Mouse (Mus musculus) retina, embryonic 14.5 days (tissue): ENCODE results near the gene Opn1sw.
"Not testable (repeated sequence)": the region's sequence is repeated elsewhere in the genome, so short reads cannot be mapped to it uniquely, and the experiment has no call there.

Experiments used
- DNase-seq: peaks from one replicate; pipeline ENCODE4 v3.0.0-alpha.2; 2015; ENCODE audit warnings: low spot score

Gene Opn1sw

DNA sequence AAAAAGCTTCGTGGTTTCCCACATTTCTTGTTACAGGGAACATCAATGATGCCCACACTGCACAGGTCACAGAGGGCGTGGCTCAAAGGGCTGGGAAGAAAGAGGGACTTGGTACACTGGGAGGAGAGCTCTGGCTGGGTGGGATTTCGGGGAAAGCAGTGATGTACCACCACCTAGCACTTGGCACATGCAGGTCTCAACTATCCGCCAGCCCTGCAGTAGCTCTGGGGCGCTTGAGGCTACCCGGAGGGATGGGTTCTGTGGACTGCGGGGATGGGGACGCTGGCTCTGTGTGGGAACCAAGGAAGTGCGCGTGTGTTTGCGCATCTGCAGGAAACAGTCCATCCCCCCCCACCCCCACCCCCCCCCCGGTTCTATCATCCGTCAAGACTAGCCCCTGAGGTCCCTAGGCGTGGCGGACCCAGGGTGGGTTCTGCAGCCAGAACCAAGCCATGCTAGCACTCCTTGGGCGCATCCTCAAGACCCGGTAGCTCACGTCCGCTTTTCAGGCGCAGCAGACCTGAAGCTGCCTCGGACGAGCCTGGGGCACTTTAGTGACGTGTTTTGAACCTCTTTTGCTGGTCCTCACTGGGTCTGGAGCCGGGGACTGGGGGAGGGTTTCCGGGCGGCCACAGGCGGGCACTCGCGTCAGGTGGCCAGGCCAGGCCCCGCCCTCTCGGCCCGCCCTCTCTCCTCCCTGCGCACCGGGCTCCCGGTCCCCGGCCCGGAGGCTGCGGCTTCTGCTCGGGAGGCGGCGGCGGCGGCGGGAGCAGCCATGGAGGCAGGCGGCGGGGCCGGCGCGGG lies 7.8 kb upstream of the Opn1sw start, which contains the start of gene Ccdc136:
TSS of gene Ccdc136 (plus strand) at position 400 of the 804 bp plus-strand sequence.
- DNase-seq = peak; percentile 77

DNA sequence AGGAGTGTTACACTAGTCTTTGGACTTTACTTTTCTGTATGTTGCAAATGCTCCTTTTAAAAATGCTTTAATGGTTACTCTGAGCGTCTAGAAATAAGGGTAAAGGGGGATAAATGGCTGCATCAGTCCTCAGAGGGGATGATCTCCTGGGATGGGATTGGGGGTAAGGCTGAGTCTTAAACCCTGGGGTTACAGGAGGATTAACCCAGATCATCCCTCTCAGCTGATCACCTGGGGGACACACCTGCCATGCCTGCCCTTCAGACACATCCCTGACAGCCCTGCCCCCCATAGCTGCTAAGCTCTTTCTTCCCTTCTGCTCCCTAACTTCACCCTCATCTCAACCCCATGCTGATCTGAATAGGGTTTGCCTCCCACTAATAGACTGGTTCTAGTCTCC lies 6.0 kb upstream of the Opn1sw start:
- no peak for DNase-seq

DNA sequence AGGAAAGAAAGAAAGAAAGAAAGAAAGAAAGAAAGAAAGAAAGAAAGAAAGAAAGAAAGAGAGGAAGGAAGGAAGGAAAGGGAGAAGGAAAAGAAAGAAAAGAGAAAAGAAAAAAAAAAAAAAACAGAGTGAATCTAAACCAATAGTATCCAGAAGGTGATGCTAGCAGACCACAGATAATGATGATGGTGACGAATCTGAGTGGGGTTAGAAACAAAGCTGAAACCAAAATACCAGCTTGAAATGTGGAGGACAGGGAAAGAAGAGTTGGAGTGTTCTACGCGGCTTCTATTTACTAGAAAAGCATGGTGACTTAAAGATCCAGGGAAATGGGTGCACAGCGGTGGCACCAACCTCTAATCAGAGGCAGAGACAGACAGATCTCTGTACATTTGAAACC lies 3.5 kb upstream of the Opn1sw start:
- DNase-seq = no peak

DNA sequence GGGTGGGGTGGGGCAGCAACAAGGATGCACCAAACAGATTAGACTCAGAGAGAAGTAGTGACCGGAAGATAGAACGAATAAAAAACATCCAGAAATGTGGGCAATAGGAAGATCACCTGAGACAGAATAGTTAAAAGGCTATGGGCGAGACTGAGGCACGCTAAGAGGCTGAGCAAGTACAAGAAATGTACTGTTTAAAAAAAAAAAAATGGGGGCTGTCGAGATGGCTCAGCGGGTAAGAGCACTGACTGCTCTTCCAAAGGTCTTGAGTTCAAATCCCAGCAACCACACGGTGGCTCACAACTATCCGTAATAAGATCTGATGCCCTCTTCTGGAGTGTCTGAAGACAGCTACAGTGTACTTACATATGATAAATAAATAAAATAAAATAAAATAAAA lies 3.0 kb upstream of the Opn1sw start:
- DNase-seq = not testable (repeated sequence)

DNA sequence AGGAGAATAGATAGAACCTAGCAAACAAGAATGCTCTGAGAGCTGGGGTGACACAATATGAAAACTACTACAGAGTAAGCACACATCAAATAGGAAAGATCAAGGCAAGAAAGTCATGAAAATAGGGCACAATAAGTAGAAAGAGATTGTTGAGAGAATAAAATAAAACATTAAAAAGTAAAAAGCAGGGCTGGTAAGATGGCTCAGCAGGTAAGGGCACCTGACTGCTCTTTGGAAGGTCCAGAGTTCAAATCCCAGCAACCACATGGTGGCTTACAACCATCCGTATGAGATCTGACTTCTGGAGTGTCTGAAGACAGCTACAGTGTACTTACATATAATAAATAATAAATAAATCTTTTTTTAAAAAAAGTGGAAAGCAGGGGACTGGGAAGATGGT lies 2.2 kb upstream of the Opn1sw start:
- not testable (repeated sequence) for DNase-seq

DNA sequence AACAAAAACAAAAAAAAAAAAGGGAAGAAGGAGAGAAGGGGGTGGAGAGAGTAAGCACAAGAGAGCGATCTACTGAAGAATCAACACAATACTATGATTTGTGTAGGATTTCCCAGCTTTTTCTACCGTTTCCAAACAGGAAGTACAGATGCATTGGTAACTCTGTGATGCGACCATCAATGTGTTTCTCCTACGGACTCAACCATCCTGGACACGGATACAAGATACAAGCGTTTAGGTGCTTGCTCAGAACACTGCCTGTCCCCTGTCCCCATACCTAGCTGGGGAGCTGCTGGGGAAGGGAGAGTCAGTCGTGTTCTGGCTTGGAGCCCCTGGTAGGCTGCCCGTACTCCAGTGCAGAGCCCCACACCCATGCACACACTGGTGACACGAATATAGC lies 1.2 kb upstream of the Opn1sw start:
- no peak for DNase-seq

DNA sequence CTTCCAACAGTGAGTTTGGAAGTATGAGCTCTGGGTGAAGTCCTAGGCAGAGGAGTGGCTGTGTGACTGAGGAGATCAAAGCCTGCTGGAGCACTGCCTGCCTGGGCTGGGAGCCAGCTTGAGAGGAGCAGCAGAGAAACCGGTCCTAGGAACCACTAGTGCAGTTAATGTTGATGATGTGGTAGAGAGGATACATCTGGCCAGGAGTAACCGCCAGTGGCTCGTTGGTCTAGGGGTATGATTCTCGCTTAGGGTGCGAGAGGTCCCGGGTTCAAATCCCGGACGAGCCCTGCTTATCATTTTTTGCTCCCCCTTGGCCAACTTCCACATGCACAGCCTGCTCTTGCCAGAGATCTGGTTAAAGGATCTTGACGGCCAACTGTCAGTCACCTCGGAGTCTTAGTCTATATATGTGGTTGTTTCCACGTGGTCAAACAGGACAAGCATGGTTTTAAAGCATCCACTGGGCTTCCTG lies 375 bp upstream of the Opn1sw start:
- no peak for DNase-seq

DNA sequence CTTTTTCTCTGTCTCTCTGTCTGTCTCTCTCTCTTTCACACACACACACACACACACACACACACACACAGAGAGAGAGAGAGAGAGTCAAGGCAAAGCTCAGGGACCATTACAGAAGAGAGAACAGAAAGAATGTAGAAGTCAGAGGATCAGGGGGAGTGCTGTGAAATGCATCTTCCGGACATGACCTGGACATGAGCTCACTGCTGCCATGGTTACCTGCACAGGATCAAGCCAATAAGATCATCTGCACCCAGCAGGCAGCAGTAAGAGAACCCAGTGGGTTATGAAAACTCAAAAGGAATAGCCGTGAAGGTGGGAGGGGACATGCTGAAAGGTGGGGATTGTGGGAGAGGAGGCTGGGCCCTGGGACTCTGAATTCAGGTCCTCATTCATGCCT lies 5.8 kb downstream of the Opn1sw start:
- DNase-seq = no peak

DNA sequence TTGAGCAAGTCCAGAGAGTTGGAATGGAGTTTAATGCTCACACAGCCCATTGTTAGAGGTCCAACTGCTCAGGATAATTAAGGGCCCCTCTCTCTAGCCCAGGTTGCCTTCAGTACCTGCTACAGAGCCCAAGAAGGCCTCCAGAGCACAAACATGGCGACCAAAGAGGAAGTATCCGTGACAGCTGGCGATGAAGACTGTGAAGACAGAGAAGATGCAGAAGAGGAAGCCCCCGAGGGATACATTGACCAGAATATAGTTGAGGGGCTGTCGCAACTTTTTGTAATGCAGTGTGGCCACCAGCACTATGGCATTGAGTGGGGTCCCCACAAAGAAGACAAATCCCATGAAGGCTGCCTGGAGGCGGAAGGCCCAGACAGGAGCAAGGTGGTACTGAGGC lies 8.3 kb downstream of the Opn1sw start:
- no peak for DNase-seq

DNA sequence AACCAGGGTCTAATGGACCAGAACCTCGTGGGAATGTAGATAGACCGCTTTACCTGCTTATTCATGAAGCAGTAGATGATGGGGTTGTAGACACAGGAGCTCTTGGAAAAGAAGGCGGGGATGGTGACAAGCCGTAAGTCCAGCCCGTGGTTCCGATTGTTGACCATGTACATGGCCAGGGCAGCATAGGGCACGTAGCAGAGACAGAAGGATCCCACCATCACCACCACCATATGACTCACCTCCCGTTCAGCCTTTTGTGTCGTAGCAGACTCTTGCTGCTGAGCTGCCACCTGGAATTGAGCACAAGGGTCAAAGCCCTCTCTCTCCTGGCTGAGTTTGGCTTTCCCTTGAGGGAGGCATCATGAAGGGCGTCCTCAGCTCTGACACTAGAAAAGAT lies 9.6 kb downstream of the Opn1sw start:
- DNase-seq = no peak

DNA sequence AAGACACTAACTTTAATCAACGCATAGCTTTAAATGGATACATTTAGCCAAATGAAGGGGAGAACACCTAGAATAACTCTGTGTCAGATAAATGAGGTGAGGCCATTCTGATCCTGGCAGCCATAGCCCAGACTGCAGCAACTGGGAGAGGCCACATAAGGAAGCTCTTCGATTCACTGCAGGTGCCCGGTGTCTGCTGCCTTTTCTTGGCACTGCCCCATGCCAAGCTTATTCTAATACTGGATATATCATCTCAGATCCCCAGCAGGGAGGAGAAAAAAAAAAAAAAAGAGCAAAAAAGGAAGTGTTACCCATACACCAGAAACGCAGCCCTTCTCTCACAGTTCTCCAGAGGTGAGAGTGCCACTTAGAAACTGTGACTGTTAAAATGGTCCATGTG lies 10.9 kb downstream of the Opn1sw start:
- DNase-seq = no peak

DNA sequence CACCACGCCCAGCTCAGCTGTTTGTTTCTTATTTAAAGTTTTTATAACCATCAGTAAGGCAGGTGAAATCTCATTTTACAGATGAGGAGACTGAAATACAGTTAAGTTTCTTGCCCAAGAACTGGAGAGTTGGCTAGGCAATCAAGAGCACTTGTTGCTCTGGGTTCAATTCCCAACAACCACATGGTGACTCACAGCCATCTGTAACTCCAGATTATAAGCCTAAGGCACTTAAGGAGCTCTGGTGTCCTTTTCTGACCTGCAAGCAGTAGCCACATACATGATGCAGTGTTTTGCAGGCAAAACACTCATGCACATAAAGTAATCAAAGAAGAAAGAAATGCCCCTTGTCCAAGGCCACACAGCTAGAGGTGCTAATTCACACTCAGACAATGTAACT lies 23.0 kb downstream of the Opn1sw start:
- DNase-seq = no peak

DNA sequence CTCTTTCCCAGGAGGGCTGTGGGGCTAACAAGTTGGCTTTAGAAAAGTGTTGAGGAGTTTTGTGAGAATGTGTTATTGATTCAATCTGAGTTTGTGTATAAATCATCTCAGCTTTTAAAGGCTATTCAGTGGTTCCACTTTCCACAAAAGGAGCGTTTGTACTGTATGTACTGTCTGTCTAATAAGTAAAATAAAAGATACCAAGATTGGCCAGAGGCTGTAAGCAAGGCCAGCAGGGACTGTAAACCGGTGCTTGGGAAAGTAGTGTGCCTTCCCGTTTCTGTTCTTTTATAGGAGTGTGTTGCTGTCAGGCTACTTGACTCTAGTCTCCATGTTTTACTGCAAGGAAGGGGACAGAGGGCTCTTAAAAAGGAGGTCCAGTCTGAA lies 25.1 kb downstream of the Opn1sw start:
- no peak for DNase-seq

DNA sequence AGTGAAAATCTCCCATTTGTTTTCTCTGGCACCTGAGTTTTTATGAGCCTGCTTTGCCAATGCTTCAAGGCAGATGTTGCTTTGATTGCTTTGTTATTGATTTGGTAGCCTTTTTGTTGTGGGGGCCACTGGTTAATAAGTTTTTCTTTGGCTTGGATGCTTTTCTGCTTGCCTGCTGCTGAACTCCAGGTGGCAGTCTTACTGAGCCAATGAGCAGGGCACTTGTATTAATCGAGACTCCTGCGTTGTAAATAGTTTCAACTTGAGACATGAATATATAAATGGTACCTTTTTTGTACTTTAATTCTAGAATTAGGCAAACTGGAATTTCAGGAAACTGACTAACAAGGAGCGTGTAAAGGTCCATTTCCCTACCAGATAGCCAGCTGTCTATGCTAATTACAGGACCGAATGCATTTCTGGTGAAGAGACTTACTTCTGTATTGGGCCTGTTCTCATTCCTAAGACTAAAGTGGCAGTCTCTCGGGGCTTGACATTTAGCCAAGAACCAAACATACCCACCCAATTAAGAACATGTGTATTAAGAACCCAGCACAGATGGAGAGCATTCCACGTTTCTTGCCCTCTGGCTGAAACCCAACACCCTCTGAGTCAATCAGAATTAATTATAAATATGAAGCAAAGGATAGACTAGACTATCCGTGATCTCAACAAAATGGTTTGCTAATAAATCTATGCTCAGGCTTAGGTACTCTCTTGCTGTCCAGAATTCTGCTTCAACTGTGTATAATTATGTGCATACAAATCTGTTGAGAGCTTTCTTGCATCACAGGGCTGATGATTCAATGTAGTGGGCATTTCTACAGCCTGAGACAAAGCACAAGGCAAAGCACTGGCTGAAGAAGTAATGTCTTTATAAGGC lies 25.8 kb downstream of the Opn1sw start:
- DNase-seq = no peak

DNA sequence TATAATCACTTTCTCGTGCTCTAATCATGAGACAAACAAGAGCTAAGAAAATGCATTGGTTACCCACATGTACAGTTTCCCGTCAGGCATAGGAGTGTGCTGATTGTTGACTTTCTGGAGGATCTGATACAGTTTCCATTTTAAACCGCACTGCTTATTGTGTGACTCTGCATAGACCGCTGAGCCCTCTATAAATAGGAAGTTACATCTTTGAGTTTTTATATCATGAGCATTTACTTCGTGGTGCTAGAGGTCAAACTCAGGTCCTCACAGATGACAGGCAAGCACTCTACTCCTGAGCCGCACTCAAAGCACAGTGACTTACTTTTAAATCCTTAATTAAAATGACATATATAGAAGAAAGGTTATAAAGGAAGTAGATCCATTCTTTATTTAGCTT lies 28.1 kb downstream of the Opn1sw start:
- no peak for DNase-seq

DNA sequence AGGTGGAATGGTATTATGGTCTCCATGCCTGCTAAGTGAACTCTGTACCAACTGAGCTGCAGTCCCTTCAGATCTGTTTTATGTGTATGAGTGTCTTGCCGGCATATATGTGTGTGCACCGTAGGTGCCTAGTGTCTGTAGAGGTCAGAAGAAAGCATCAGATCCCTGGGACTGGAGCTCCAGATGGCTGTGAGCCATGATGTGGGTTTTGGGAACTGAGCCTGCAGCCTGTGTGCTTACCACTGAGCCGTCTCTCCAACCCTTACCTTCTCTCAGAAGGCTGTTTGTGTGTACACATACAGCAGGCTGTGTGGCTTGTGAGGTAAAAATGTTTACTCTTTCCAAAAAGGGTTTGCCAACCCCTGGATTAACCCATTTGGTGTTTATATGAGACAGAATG lies 28.9 kb downstream of the Opn1sw start:
- DNase-seq = no peak

DNA sequence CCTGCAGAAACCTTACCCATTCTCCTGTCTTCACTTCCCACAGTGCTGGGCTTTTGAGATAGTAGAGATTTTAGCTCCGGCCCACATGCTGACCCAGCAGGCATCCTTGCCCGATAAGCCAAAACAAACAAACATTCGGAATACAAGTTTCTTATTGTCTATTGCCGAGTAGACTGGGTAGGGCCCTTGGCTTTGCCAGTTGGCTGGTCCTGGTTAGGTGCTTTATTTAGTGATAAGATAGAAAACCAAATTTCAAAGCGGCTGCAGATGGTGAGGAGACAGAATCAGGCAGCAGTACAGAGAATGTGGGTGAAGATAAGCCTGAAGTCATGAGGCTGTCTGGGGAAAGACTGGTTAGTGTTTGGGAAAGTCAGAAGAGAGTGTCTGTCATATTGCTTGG lies 35.5 kb downstream of the Opn1sw start:
- no peak for DNase-seq

DNA sequence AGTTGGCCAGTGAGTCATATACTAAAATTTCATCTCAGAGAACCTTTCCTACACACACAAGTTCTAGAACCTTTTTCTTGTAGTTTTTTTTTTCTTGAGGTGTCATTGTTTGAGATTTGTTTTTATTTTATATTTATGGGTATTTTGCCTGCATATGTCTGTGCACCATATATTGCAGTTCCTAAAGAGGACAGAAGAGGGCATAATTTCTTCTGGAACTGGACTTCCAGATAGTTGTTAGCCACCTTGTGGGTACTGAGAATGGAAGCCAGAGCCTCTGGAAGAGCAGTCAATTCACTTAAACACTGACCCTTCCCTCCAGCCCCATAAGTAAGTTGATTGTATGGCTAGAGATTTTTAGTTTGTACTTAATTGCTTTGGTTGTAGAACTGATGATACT lies 36.7 kb downstream of the Opn1sw start:
- peak; percentile 37 for DNase-seq

DNA sequence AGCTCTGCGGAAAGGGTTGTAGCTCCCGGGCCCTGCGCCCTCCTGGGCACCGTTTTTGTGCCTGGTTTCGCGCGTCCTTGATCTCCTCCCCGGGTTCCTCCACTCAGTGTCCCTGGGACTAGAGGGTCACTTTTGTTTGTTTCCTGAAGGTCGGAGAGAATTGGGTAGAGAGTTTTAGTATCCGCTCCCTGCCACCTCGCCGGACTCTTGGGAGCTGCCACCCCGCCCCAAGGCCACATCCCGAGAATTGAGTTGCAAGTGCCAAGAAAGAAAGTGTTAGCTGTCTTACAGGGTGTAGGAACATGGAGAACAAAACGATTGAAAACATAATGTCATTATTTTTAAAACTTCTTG lies 39.9 kb downstream of the Opn1sw start:
- no peak for DNase-seq

DNA sequence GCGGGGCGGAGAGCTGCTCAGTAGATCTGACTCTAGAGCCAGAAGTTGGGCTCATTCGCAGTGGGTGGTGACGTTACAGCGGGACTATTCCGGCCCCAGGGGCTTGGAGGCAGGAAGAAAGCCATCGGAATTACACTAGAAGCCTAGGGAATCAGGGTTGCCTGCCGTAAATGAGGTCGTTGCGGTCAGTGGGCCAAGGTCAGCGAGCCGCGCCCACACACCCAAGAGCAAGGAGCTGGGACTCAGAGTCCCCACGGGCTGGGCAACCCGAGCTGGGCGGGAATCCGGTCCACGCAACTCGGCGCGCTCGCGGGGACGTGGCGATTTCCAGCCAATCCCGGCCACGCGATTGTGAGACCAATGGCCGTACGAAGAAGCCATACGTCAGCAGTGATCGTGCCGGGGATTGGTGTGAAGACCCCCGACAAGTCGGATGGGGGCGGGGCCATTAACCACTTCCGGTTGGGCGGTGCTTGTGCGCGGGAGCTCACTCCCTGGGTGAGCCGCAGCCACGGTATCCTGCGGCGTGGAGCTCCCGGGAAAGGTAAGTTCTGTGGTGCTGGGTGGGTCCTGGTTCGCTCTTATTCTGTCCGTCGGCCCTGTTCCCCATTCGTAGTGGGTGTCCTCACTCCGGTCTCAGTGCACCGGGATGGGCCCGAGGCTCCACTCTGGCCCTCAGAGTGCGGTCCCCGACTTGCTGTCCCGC lies 40.5 kb downstream of the Opn1sw start, which contains the start of gene Calu:
TSS of gene Calu (plus strand) at position 405 of the 706 bp plus-strand sequence.
- DNase-seq = peak; percentile 100

DNA sequence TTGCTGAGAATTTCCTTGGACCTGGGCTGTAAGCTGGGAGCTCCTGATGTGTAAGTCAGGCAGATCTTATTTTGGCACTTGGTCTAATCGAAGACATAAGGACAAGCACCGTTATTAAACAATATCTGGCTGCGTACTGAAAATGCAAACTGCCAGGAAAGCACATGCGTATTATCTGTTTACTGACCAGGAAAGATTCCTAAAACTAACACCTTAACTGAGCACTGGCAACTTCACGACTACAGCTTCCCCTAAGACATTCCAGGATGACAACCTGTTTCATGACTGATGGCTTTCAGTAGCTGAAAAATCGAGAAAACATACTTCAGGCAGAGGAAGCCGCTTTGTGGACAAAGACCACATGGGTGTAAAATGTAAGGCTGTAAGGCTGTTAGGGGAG lies 41.1 kb downstream of the Opn1sw start:
- no peak for DNase-seq

DNA sequence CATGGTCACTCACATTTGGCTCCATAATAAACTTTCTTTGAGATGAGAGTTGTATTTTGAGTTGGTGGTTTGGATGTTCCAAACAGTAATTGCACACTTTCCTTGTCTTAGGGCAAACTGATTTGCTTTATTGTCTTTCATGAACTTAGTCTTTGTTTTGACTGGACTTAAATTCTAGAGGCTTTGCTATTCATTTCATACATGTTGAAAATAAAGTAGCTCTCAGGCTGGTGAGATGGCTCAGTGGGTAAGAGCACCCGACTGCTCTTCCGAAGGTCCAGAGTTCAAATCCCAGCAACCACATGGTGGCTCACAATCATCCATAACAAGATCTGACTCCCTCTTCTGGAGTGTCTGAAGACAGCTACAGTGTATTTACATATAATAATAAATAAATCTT lies 41.8 kb downstream of the Opn1sw start:
- not testable (repeated sequence) for DNase-seq

DNA sequence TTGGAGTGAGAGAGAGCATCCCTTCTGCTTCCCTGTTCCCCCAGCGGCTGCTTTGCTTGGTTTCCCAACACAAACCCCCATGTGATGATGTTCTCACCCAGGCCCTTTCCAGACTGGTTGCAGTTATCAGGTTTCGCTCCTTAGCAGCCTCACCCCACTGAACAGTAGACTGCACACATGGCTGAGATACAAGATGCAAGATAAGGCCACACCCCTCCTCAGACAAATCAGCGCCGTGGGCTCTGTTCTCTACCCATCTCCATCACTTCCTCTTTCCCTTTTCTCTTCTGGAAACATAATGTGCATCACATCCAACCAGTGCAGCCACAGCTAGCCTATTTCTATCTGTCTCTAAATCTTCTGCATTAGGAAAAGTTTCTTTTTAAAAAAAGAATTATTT lies 58.8 kb downstream of the Opn1sw start:
- no peak for DNase-seq
